Mouse (Mus musculus) large intestine, adult 2 months (tissue): ENCODE data around the gene Cpeb4. TPM values are rescaled to one million over a fixed set of nuclear protein-coding genes. Genes with fewer than 3 reads are reported as not detected.
"Not testable (repeated sequence)": the region's sequence is repeated elsewhere in the genome, so short reads cannot be mapped to it uniquely, and the experiment has no call there.

Experiments used
- DNase-seq: peaks from one replicate; pipeline ENCODE4 v3.0.0-alpha.2; 2012; ENCODE audit warnings: low read depth, low spot score
- WGBS: fragments of 180-500 bp; shearing (Covaris S2); methylation state at CpG from one replicate; pipeline ENCODE4 v1.1.7; 2018; 5-methylcytosine and 5-hydroxymethylcytosine counted together
- polyA plus RNA-seq: library from polyadenylated mRNA; depleted of rRNA; stranded (reverse); fragments of >200 nt; gene quantifications from 2 replicates; pipeline ENCODE4 v1.2.3, GENCODE M21; 2012; rRNA removed

The Cpeb4 gene
- polyA plus RNA-seq, 1 experiment = 5.0 TPM

DNA sequence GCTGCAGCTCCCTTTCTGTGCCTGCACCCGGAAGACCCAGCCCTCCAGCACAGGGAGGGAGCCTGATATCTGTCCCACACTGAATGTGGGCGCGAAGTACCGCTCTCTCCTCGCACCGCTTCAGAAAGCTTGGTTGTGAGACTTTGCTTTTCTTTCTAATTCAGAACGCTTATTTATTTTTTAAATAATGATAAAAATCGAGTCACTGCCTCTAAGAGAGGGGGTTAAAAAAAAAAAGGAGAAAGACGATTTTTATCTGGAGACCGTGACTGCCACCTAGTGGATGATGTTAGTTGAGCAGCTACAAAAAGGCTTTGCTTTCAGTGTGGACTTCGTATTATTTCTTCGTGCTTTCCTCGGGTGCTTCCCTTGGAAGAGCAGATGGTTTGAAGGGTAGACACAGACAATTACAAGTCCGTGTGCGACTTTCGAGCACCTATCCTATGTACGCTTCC lies 77.3 kb downstream of the Cpeb4 start:
- DNase-seq = peak; percentile 59
- 1% methylated on average over 17 of the region's 17 CpGs for WGBS

GRCm38 (mm10) chr11:31960071-31960470 lies 88.1 kb downstream of the Cpeb4 start:
- no peak for DNase-seq

GRCm38 (mm10) chr11:31963993-31964392 lies 92.0 kb downstream of the Cpeb4 start:
- no peak for DNase-seq

GRCm38 (mm10) chr11:31965256-31966134 lies 93.5 kb downstream of the Cpeb4 start, which contains the start of gene 4930524B15Rik:
4930524B15Rik (plus strand) TSS chr11:31965592.
- 59% methylated on average over 49 of the region's 49 CpGs for WGBS
- no peak for DNase-seq

More at GRCm38 (mm10) chr11:31963993-31964392, 92.0 kb downstream of the Cpeb4 start:
- 84% methylated on average over 1 of the region's 1 CpGs for WGBS

GRCm38 (mm10) chr11:31974132-31974531 lies 102.1 kb downstream of the Cpeb4 start:
- whole genome bisulfite sequencing = 66% methylated on average over 4 of the region's 4 CpGs
- no peak for DNase-seq

- 18% methylated on average over 8 of the region's 8 CpGs for WGBS
- DNase-seq = no peak
These were observed 102.8 kb downstream of the Cpeb4 start for GRCm38 (mm10) chr11:31974826-31975225.

GRCm38 (mm10) chr11:31975678-31976077 lies 103.7 kb downstream of the Cpeb4 start:
- WGBS = 71% methylated on average over 5 of the region's 5 CpGs
- no peak for DNase-seq

DNA sequence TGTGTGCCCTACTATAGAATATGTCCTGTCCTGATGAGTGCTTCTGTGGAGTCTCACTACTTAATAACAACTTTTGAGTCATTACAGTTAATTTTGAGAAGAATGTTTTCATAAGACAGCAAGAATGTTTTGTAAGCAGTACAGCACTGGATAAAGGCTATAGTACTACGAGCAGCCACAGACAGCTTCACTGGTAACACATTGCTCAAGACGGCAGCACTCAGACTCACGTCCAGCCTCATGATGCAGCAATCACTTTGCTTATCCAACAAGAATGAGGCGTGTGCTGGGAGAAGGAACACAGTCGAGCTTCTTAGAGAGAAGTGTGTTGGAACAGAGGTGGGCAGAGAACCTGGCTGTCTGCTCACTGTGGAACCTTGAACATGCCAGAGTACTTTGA lies 104.1 kb downstream of the Cpeb4 start:
- 53% methylated on average over 5 of the region's 5 CpGs for WGBS
- DNase-seq = no peak

DNA sequence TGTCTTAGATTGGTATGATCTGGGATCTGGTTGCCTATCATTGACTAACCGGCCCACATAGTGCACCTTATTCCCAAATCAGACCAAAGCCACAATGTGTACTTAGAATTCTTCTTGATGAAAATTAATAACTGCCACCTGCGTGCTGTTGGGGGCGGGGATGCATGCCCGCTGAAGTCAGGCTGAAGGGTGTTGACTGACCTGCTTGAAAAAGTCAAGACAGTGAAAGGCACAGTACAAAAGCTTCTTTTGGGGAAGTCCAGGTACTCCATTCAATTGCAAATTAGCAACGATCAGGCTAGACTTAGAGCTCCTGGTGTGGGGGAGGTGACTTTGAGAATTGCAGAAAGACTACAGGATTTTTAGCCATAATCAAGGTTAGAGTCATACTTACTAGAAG lies 108.1 kb downstream of the Cpeb4 start:
- DNase-seq = not testable (repeated sequence)
- whole genome bisulfite sequencing = 95% methylated on average over 5 of the region's 5 CpGs

DNA sequence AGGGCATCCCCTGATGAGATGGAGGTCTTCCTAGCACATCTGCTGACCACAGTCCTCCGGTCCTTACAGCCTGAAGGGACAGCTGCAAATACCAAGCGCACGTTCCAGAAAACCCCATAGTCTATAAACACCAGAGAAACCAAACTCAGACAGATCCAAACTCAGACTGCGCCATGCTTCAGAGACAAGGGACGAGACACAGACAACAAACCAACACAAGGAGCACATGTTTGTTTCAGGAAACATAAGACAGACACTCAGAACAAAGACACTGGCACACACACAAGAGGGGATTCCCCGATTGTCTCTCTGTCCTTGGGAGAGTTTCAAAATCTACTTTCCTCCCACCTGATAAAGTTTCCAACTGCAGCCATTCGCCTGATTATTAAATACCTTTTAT lies 109.8 kb downstream of the Cpeb4 start:
- no peak for DNase-seq
- 77% methylated on average over 7 of the region's 7 CpGs for WGBS

- not testable (repeated sequence) for DNase-seq
- WGBS = 78% methylated on average over 13 of the region's 13 CpGs
These were observed 110.4 kb downstream of the Cpeb4 start for GRCm38 (mm10) chr11:31982247-31982943.

GRCm38 (mm10) chr11:31983249-31983648 lies 111.2 kb downstream of the Cpeb4 start:
- no peak for DNase-seq

DNA sequence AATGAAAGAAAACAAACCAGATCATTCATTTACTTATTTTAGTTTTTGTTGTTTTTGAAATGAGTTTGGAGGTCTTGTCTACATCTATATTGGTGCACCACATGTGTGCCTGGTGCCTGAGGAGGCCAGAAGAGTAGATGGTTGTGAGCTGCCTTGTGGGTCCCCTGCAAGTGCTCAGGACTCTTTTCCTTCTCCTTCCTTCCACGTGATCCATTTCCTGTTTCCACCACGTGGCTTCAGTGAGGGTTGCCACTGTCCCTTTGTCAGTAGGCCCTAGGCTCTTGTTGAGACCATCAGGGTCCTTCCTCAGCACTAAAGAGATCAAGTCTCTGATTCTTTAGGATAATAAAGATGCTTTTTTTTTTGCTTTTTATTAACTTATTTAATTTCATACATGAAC lies 112.8 kb downstream of the Cpeb4 start:
- 49% methylated on average over 2 of the region's 2 CpGs for WGBS

More for the DNA sequence above, 112.8 kb downstream of the Cpeb4 start:
- no peak for DNase-seq

Other genes starting within 250 kb of the Cpeb4 start
- gene Bod1, start 200.3 kb upstream of the Cpeb4 start, polyA plus RNA-seq = 34.7 and 35.6 TPM in 2 replicates
- gene 4930524B15Rik, start 93.4 kb downstream of the Cpeb4 start, polyA plus RNA-seq = not detected in 2 replicates
- gene Nsg2, start 128.3 kb downstream of the Cpeb4 start, polyA plus RNA-seq = 4.3 and 5.1 TPM in 2 replicates